Mouse (Mus musculus): ENCODE data around the gene Pld2.
"Not testable (repeated sequence)": the region's sequence is repeated elsewhere in the genome, so short reads cannot be mapped to it uniquely, and the experiment has no call there.

Gene Pld2

GRCm38 (mm10) chr11:70539877-70540587, at the start of gene Pld2:
TSS of gene Pld2 (plus strand) at chr11:70540064.
- DNase-seq (ENCODE audit: low read depth): peak; percentile 75

GRCm38 (mm10) chr11:70499566-70500475, 40.0 kb upstream of the Pld2 start:
- peak; percentile 70 for DNase-seq (ENCODE audit: low read depth)

GRCm38 (mm10) chr11:70500476-70500812, 39.4 kb upstream of the Pld2 start:
- DNase-seq (ENCODE audit: low read depth): no peak

- DNase-seq (ENCODE audit: low read depth): no peak
These were observed 37.8 kb upstream of the Pld2 start for GRCm38 (mm10) chr11:70502018-70502417.

GRCm38 (mm10) chr11:70504970-70505369, 34.9 kb upstream of the Pld2 start, which contains the start of gene Tm4sf5:
TSS of gene Tm4sf5 (plus strand) at chr11:70505244.
- no peak for DNase-seq (ENCODE audit: low read depth)

- DNase-seq (ENCODE audit: low read depth): peak; percentile 81
These were observed 33.5 kb upstream of the Pld2 start for GRCm38 (mm10) chr11:70506385-70506784.

GRCm38 (mm10) chr11:70506962-70507515, 32.8 kb upstream of the Pld2 start:
- no peak for DNase-seq (ENCODE audit: low read depth)

- peak; percentile 55 for DNase-seq (ENCODE audit: low read depth)
These were observed 29.9 kb upstream of the Pld2 start for GRCm38 (mm10) chr11:70509753-70510564.

- DNase-seq (ENCODE audit: low read depth): no peak
These were observed 28.6 kb upstream of the Pld2 start for GRCm38 (mm10) chr11:70511242-70511641.

GRCm38 (mm10) chr11:70511825-70512224, 28.0 kb upstream of the Pld2 start:
- no peak for DNase-seq (ENCODE audit: low read depth)

- DNase-seq (ENCODE audit: low read depth): no peak
These were observed 27.0 kb upstream of the Pld2 start for GRCm38 (mm10) chr11:70512709-70513342.

GRCm38 (mm10) chr11:70513520-70513919, 26.3 kb upstream of the Pld2 start:
- no peak for DNase-seq (ENCODE audit: low read depth)

GRCm38 (mm10) chr11:70514288-70514687, 25.6 kb upstream of the Pld2 start, which contains the start of gene Vmo1:
TSS of gene Vmo1 (minus strand) at chr11:70514616.
- no peak for DNase-seq (ENCODE audit: low read depth)

- peak; percentile 83 for DNase-seq (ENCODE audit: low read depth)
These were observed 23.5 kb upstream of the Pld2 start for GRCm38 (mm10) chr11:70516352-70516751.

- DNase-seq (ENCODE audit: low read depth): no peak
These were observed 21.4 kb upstream of the Pld2 start for GRCm38 (mm10) chr11:70518436-70518835.

- no peak for DNase-seq (ENCODE audit: low read depth)
These were observed 20.9 kb upstream of the Pld2 start, which contains the start of gene Gltpd2 for GRCm38 (mm10) chr11:70518923-70519322. TSS of gene Gltpd2 (plus strand) at chr11:70519196.

GRCm38 (mm10) chr11:70520178-70520769, 19.6 kb upstream of the Pld2 start:
- no peak for DNase-seq (ENCODE audit: low read depth)

- not testable (repeated sequence) for DNase-seq (ENCODE audit: low read depth)
These were observed 16.4 kb upstream of the Pld2 start for GRCm38 (mm10) chr11:70523306-70523989.

- DNase-seq (ENCODE audit: low read depth): no peak
These were observed 15.1 kb upstream of the Pld2 start for GRCm38 (mm10) chr11:70524782-70525181.

GRCm38 (mm10) chr11:70525184-70525678, 14.6 kb upstream of the Pld2 start, which contains the start of gene Psmb6:
TSS of gene Psmb6 (plus strand) at chr11:70525367.
- peak; percentile 99 for DNase-seq (ENCODE audit: low read depth)
